Mouse (Mus musculus) heart, postnatal 0 days (tissue): ENCODE data around the gene Hoxb8. TPM values are rescaled to one million over a fixed set of nuclear protein-coding genes. Genes with fewer than 3 reads are reported as not detected.

Experiments used
- ATAC-seq: fragments of 200-750 bp; cut with Nextera tagmentation; 2 replicates; pipeline ENCODE4 v1.8.0; 2017; ENCODE audit warnings: low read depth, moderate number of reproducible peaks, moderate library complexity; ENCODE audit not compliant: insufficient read depth
- DNase-seq: peaks from one replicate; pipeline ENCODE4 v3.0.0-alpha.2; 2016; ENCODE audit warnings: low spot score
- H3K27ac ChIP-seq: fragments of 300-500 bp; sonication (generic); 2 replicates; pipeline ENCODE4 v1.5.1; 2014; ENCODE audit warnings: low read depth, mild to moderate bottlenecking
- H3K27me3 ChIP-seq: fragments of 300-500 bp; sonication (generic); 2 replicates; pipeline ENCODE4 v1.6.1; 2014; ENCODE audit warnings: low read length, mixed read lengths; ENCODE audit not compliant: control insufficient read depth, insufficient read depth
- H3K36me3 ChIP-seq: fragments of 300-500 bp; sonication (generic); replicated peaks from 2 replicates; pipeline ENCODE4 v1.6.1; 2014; ENCODE audit warnings: low read length, mixed read lengths; ENCODE audit not compliant: control insufficient read depth, insufficient read depth
- H3K4me1 ChIP-seq: fragments of 300-500 bp; sonication (generic); 2 replicates; pipeline ENCODE4 v1.6.1; 2014; ENCODE audit warnings: antibody characterized with exemption; ENCODE audit not compliant: control insufficient read depth, insufficient read depth
- H3K4me2 ChIP-seq: fragments of 300-500 bp; sonication (generic); 2 replicates; pipeline ENCODE4 v1.6.1; 2014; ENCODE audit warnings: low read depth, mild to moderate bottlenecking, low read length, moderate library complexity
- H3K4me3 ChIP-seq: fragments of 300-500 bp; sonication (generic); 2 replicates; pipeline ENCODE4 v1.5.1; 2014; ENCODE audit warnings: low read depth, low read length
- H3K9ac ChIP-seq: fragments of 300-500 bp; sonication (generic); replicated peaks from 2 replicates; pipeline ENCODE4 v1.6.1; 2014; ENCODE audit warnings: low read depth, low read length, mixed read lengths
- H3K9me3 ChIP-seq: fragments of 300-500 bp; sonication (generic); replicated peaks from 2 replicates; pipeline ENCODE4 v1.6.1; 2016; ENCODE audit warnings: low read length; ENCODE audit not compliant: control insufficient read depth
- CTCF ChIP-seq: IDR thresholded peaks from 2 replicates; pipeline ENCODE4 v1.5.1; 2016; ENCODE audit warnings: antibody characterized with exemption, control low read depth, low read depth
- EP300 ChIP-seq: IDR thresholded peaks from 2 replicates; pipeline ENCODE4 v1.6.1; 2016; ENCODE audit warnings: antibody characterized with exemption, low read depth
- WGBS: fragments of 180-500 bp; shearing (Covaris S2); extraction: QIAGEN DNeasy Blood & Tissue Kit; methylation state at CpG from one replicate; pipeline ENCODE4 v1.1.7; 2014; 5-methylcytosine and 5-hydroxymethylcytosine counted together
- polyA plus RNA-seq: library from polyadenylated mRNA; unstranded; fragments of >200 nt; fragmentation: Nextera tagmentation; extraction: Ambion mirVana; gene quantifications from 2 replicates; pipeline ENCODE4 v1.2.1, GENCODE M21; 2015
- total RNA-seq: library from RNA; depleted of rRNA; stranded (reverse); fragments of >200 nt; gene quantifications from 2 replicates; pipeline ENCODE4 v1.2.3, GENCODE M21; 2014; ENCODE audit warnings: low replicate concordance

Gene Hoxb8
- total and polyA plus RNA-seq, 2 experiments from 2014 or later: not detected

- Histone ChIP-seq H3K9me3 (no peaks in the 10 kb centered on the region), H3K27me3 (peaks cover 98% of the 10 kb centered on the region), H3K4me2 (no peak overlapping the region), H3K9ac (no peak overlapping the region), H3K36me3 (no peaks in the 10 kb centered on the region), H3K4me1 (no peaks in the 10 kb centered on the region), H3K4me3 (no peak overlapping the region), H3K27ac (no peak overlapping the region)
- DNase-seq (no peak), ATAC-seq (no peak)
- TF ChIP-seq CTCF: no peak
- no peak for TF ChIP-seq EP300
- 5% methylated on average over 12 of the region's 12 CpGs for WGBS
Measured at GRCm38 (mm10) chr11:96252541-96253120, 29.1 kb upstream of the Hoxb8 start.

GRCm38 (mm10) chr11:96254221-96254620 lies 27.5 kb upstream of the Hoxb8 start:
- Histone ChIP-seq H3K27ac (no peak overlapping the region), H3K9me3 (no peaks in the 10 kb centered on the region), H3K27me3 (peaks cover 100% of the 10 kb centered on the region), H3K4me1 (no peaks in the 10 kb centered on the region), H3K4me2 (no peak overlapping the region), H3K36me3 (no peaks in the 10 kb centered on the region), H3K9ac (no peak overlapping the region), H3K4me3 (no peak overlapping the region)
- no peak for DNase-seq
- ATAC-seq: no peak
- TF ChIP-seq CTCF (no peak), EP300 (no peak)
- 2% methylated on average over 11 of the region's 11 CpGs for WGBS

GRCm38 (mm10) chr11:96255111-96255995 lies 26.4 kb upstream of the Hoxb8 start:
- Histone ChIP-seq H3K27me3 (peaks cover 100% of the 10 kb centered on the region), H3K4me3 (no peak overlapping the region), H3K4me1 (no peaks in the 10 kb centered on the region), H3K9ac (no peak overlapping the region), H3K36me3 (no peaks in the 10 kb centered on the region), H3K27ac (no peak overlapping the region), H3K9me3 (no peaks in the 10 kb centered on the region), H3K4me2 (no peak overlapping the region)
- ATAC-seq: no peak
- 2% methylated on average over 39 of the region's 39 CpGs for WGBS
- no peak for TF ChIP-seq EP300
- no peak for TF ChIP-seq CTCF
- DNase-seq: no peak

- no peak overlapping the region for H3K27ac ChIP-seq
- H3K36me3 ChIP-seq: no peaks in the 10 kb centered on the region
- ATAC-seq: no peak
- no peak overlapping the region for H3K4me2 ChIP-seq
- H3K4me1 ChIP-seq: no peaks in the 10 kb centered on the region
- no peak overlapping the region for H3K9ac ChIP-seq
- no peaks in the 10 kb centered on the region for H3K9me3 ChIP-seq
- TF ChIP-seq CTCF (no peak), EP300 (no peak)
- no peak for DNase-seq
- no peak overlapping the region for H3K4me3 ChIP-seq
- 3% methylated on average over 14 of the region's 14 CpGs for WGBS
- peaks cover 100% of the 10 kb centered on the region for H3K27me3 ChIP-seq
Measured at GRCm38 (mm10) chr11:96255996-96256445, 25.7 kb upstream of the Hoxb8 start.

GRCm38 (mm10) chr11:96257141-96257540 lies 24.6 kb upstream of the Hoxb8 start:
- no peak overlapping the region for H3K4me2 ChIP-seq
- H3K9ac ChIP-seq: no peak overlapping the region
- no peaks in the 10 kb centered on the region for H3K4me1 ChIP-seq
- WGBS: 25% methylated on average over 2 of the region's 2 CpGs
- H3K36me3 ChIP-seq: no peaks in the 10 kb centered on the region
- H3K27me3 ChIP-seq: peaks cover 100% of the 10 kb centered on the region
- no peak overlapping the region for H3K4me3 ChIP-seq
- no peaks in the 10 kb centered on the region for H3K9me3 ChIP-seq
- TF ChIP-seq EP300 (no peak), CTCF (no peak)
- DNase-seq: no peak
- ATAC-seq: no peak
- no peak overlapping the region for H3K27ac ChIP-seq
